Mouse (Mus musculus) thymus, adult 2 months (tissue): ENCODE measurements around the gene Gm340.

Source experiments
- CTCF ChIP-seq: fragments of 200-500 bp; IDR thresholded peaks from 2 replicates; pipeline ENCODE4 v1.5.1; 2012; ENCODE audit warnings: mild to moderate bottlenecking, control low read depth, low read length, moderate library complexity, borderline replicate concordance; ENCODE audit not compliant: control insufficient read depth, poor library complexity, insufficient read depth; ENCODE audit errors: extremely low read depth
- POLR2A ChIP-seq: fragments of 200-500 bp; IDR thresholded peaks from 2 replicates; pipeline ENCODE4 v1.6.1; 2012; ENCODE audit warnings: mild to moderate bottlenecking, low read length, control low read depth, moderate library complexity; ENCODE audit not compliant: control insufficient read depth, poor library complexity, insufficient read depth; ENCODE audit errors: extremely low read depth

DNA sequence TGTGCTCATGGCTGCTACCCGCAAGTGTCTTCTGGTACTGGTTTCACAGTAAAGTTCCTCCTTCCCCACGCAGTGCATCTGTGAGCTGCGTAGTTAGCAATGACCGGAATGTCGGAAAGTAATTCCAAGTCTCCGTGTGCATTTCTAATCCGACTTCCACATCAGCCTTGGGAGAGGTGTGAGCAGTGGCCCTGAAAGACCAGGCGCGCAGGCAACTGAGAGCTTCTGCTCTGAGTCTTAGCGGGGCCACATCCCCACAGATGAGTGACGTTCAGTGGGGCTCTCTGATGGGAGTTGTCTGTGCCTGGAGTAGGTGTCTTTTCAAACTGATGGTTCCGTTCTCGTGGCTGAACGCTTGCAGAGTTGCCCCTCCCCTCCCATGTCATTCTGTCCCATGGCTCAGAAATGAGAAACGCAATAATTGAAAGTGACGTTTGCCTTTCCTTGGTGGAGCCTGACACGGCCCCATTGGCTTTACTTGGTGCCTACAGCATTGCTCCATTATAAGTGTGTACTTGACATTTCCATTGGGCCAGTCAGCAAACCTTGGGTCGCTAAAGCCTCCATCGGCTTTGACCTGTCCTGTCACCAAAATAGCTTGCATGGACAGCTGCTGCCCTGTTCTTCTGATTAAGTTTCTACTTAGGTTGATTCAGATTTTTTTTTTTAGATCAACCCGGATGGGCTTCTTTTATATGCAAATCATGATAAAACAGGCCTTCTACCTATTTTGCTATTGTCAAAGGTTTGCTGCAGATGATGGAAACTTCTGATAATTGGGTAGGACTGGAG lies 5.5 kb downstream of the Gm340 start:
- TF ChIP-seq CTCF = no peak
- TF ChIP-seq POLR2A = no peak
